Mouse (Mus musculus): ENCODE measurements around the gene Rce1. TPM values are rescaled to one million over a fixed set of nuclear protein-coding genes. Genes with fewer than 3 reads are reported as not detected.
A peak's percentile ranks its signal among the peaks of the same experiment; 100 is the strongest.

Gene Rce1
- polyA plus RNA-seq, 1 experiment, result 82.2 TPM

GRCm38 (mm10) chr19:4635986-4636385, 10.5 kb upstream of the Rce1 start:
- Histone ChIP-seq H3K36me3 (ENCODE audit: control insufficient read depth, insufficient read depth, low read length) (no peaks in the 10 kb centered on the region), H3K4me1 (ENCODE audit: control insufficient read depth, insufficient read depth, low read length) (no peaks in the 10 kb centered on the region), H3K27me3 (replicated peaks; ENCODE audit: control insufficient read depth, insufficient read depth, low read length) (no peaks in the 10 kb centered on the region), H3K27ac (ENCODE audit: insufficient read depth, low read depth, low read length) (no peak overlapping the region), H3K4me3 (ENCODE audit: insufficient read depth, low read depth, low read length) (no peak overlapping the region)
- WGBS, result 52% methylated on average over 4 of the region's 4 CpGs
- TF ChIP-seq POLR2A (IDR thresholded peaks at IDR 0.05; ENCODE audit: low read depth, low read length) (no peak), CTCF (conservative IDR thresholded peaks at IDR 0.05; ENCODE audit: insufficient read depth, insufficient read length, low read depth, low read length) (peak; percentile 9; the same call in 1 of the 2 replicates)
- DNase-seq, result no peak

- DNase-seq, result peak; percentile 64
- Histone ChIP-seq H3K27me3 (replicated peaks; ENCODE audit: control insufficient read depth, insufficient read depth, low read length) (no peaks in the 10 kb centered on the region), H3K27ac (ENCODE audit: insufficient read depth, low read depth, low read length) (no peak overlapping the region), H3K4me1 (ENCODE audit: control insufficient read depth, insufficient read depth, low read length) (peaks cover 13% of the 10 kb centered on the region; the same call in 1 of the 2 replicates), H3K4me3 (ENCODE audit: insufficient read depth, low read depth, low read length) (no peak overlapping the region), H3K36me3 (ENCODE audit: control insufficient read depth, insufficient read depth, low read length) (no peaks in the 10 kb centered on the region)
- TF ChIP-seq POLR2A (IDR thresholded peaks at IDR 0.05; ENCODE audit: low read depth, low read length) (no peak), CTCF (conservative IDR thresholded peaks at IDR 0.05; ENCODE audit: insufficient read depth, insufficient read length, low read depth, low read length) (peak; percentile 73)
- 0% methylated on average over 1 of the region's 1 CpGs for WGBS
These were observed 3.4 kb upstream of the Rce1 start for GRCm38 (mm10) chr19:4628819-4629218.

GRCm38 (mm10) chr19:4625829-4626535, 541 bp upstream of the Rce1 start:
- TF ChIP-seq POLR2A (IDR thresholded peaks at IDR 0.05; ENCODE audit: low read depth, low read length) (no peak), CTCF (conservative IDR thresholded peaks at IDR 0.05; ENCODE audit: insufficient read depth, insufficient read length, low read depth, low read length) (no peak)
- H3K4me1 ChIP-seq (ENCODE audit: control insufficient read depth, insufficient read depth, low read length), result peaks cover 13% of the 10 kb centered on the region; the same call in 1 of the 2 replicates
- no peaks in the 10 kb centered on the region for H3K27me3 ChIP-seq (replicated peaks; ENCODE audit: control insufficient read depth, insufficient read depth, low read length)
- DNase-seq, result no peak
- H3K4me3 ChIP-seq (ENCODE audit: insufficient read depth, low read depth, low read length), result peak overlapping the region; percentile 98
- H3K36me3 ChIP-seq (ENCODE audit: control insufficient read depth, insufficient read depth, low read length), result no peaks in the 10 kb centered on the region
- peak overlapping the region; percentile 44 for H3K27ac ChIP-seq (ENCODE audit: insufficient read depth, low read depth, low read length)
- under 1% methylated on average over 35 of the region's 35 CpGs for WGBS

GRCm38 (mm10) chr19:4624406-4625178, 849 bp downstream of the Rce1 start:
- Histone ChIP-seq H3K4me3 (ENCODE audit: insufficient read depth, low read depth, low read length) (peak overlapping the region; percentile 98), H3K27me3 (replicated peaks; ENCODE audit: control insufficient read depth, insufficient read depth, low read length) (no peaks in the 10 kb centered on the region), H3K4me1 (ENCODE audit: control insufficient read depth, insufficient read depth, low read length) (peaks cover 13% of the 10 kb centered on the region; the same call in 1 of the 2 replicates), H3K36me3 (ENCODE audit: control insufficient read depth, insufficient read depth, low read length) (no peaks in the 10 kb centered on the region), H3K27ac (ENCODE audit: insufficient read depth, low read depth, low read length) (peak overlapping the region; percentile 7; the same call in 1 of the 2 replicates)
- TF ChIP-seq CTCF (conservative IDR thresholded peaks at IDR 0.05; ENCODE audit: insufficient read depth, insufficient read length, low read depth, low read length) (no peak), POLR2A (IDR thresholded peaks at IDR 0.05; ENCODE audit: low read depth, low read length) (no peak)
- 17% methylated on average over 4 of the region's 4 CpGs for WGBS
- no peak for DNase-seq

DNA sequence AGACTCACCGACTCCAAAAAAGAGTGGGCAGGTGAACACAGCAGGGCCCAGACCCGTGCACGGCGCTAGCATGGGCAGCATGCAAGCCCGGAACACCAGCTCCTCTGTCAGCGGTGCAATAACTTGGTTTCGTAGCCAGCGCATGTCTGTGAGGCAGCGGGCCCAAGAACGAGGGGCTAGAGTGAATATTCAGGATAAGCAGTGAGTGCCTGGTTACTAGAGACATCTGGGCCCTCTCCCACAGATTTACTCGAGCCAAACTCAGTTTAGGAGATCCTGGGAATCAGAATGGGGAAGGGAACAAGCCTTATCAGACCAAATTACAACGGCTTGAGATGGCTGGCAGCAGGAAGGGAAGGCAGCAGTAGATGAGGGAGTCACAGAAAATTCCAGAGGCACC, 1.4 kb downstream of the Rce1 start:
- no peak for DNase-seq
- Histone ChIP-seq H3K36me3 (ENCODE audit: control insufficient read depth, insufficient read depth, low read length) (no peaks in the 10 kb centered on the region), H3K4me1 (ENCODE audit: control insufficient read depth, insufficient read depth, low read length) (peaks cover 13% of the 10 kb centered on the region; the same call in 1 of the 2 replicates), H3K27ac (ENCODE audit: insufficient read depth, low read depth, low read length) (no peak overlapping the region), H3K27me3 (replicated peaks; ENCODE audit: control insufficient read depth, insufficient read depth, low read length) (no peaks in the 10 kb centered on the region), H3K4me3 (ENCODE audit: insufficient read depth, low read depth, low read length) (no peak overlapping the region)
- TF ChIP-seq CTCF (conservative IDR thresholded peaks at IDR 0.05; ENCODE audit: insufficient read depth, insufficient read length, low read depth, low read length) (no peak), POLR2A (IDR thresholded peaks at IDR 0.05; ENCODE audit: low read depth, low read length) (no peak)
- 89% methylated on average over 12 of the region's 12 CpGs for WGBS

GRCm38 (mm10) chr19:4623419-4623818, 2.0 kb downstream of the Rce1 start:
- Histone ChIP-seq H3K4me1 (ENCODE audit: control insufficient read depth, insufficient read depth, low read length) (peaks cover 13% of the 10 kb centered on the region; the same call in 1 of the 2 replicates), H3K4me3 (ENCODE audit: insufficient read depth, low read depth, low read length) (no peak overlapping the region), H3K27me3 (replicated peaks; ENCODE audit: control insufficient read depth, insufficient read depth, low read length) (no peaks in the 10 kb centered on the region), H3K27ac (ENCODE audit: insufficient read depth, low read depth, low read length) (no peak overlapping the region), H3K36me3 (ENCODE audit: control insufficient read depth, insufficient read depth, low read length) (no peaks in the 10 kb centered on the region)
- 91% methylated on average over 9 of the region's 9 CpGs for WGBS
- no peak for TF ChIP-seq CTCF (conservative IDR thresholded peaks at IDR 0.05; ENCODE audit: insufficient read depth, insufficient read length, low read depth, low read length)
- TF ChIP-seq POLR2A (IDR thresholded peaks at IDR 0.05; ENCODE audit: low read depth, low read length), result no peak
- no peak for DNase-seq

- TF ChIP-seq CTCF (conservative IDR thresholded peaks at IDR 0.05; ENCODE audit: insufficient read depth, insufficient read length, low read depth, low read length) (no peak), POLR2A (IDR thresholded peaks at IDR 0.05; ENCODE audit: low read depth, low read length) (no peak)
- no peaks in the 10 kb centered on the region for H3K36me3 ChIP-seq (ENCODE audit: control insufficient read depth, insufficient read depth, low read length)
- 81% methylated on average over 5 of the region's 5 CpGs for WGBS
- H3K4me1 ChIP-seq (ENCODE audit: control insufficient read depth, insufficient read depth, low read length), result peaks cover 13% of the 10 kb centered on the region; the same call in 1 of the 2 replicates
- no peak overlapping the region for H3K27ac ChIP-seq (ENCODE audit: insufficient read depth, low read depth, low read length)
- no peak for DNase-seq
- H3K27me3 ChIP-seq (replicated peaks; ENCODE audit: control insufficient read depth, insufficient read depth, low read length), result no peaks in the 10 kb centered on the region
- H3K4me3 ChIP-seq (ENCODE audit: insufficient read depth, low read depth, low read length), result no peak overlapping the region
These were observed 2.7 kb downstream of the Rce1 start for GRCm38 (mm10) chr19:4622780-4623179.
